Mouse (Mus musculus) myocyte (in vitro differentiated cells): ENCODE data around the gene Herc2.

Source experiments
- CEBPB ChIP-seq: IDR thresholded peaks from 2 replicates; pipeline ENCODE4 v1.6.1; 2011; ENCODE audit warnings: mild to moderate bottlenecking, moderate library complexity; ENCODE audit not compliant: poor library complexity, insufficient read depth, severe bottlenecking
- E2F4 ChIP-seq: IDR thresholded peaks from one replicate; pipeline ENCODE4 v1.6.1; 2011; ENCODE audit warnings: mild to moderate bottlenecking, control low read depth, moderate library complexity; ENCODE audit not compliant: insufficient read depth
- MAX ChIP-seq: IDR thresholded peaks from one replicate; pipeline ENCODE4 v1.6.1; 2011; ENCODE audit warnings: low read depth, mild to moderate bottlenecking, control low read depth
- MYOG ChIP-seq, 3 experiments: IDR thresholded peaks; one replicate each; pipeline ENCODE4 v1.6.1; 2011; ENCODE audit warnings: control low read depth in 2 of 3, low read depth in 2 of 3, mild to moderate bottlenecking in 2 of 3; ENCODE audit not compliant: insufficient read length in 2 of 3, control insufficient read depth in 1 of 3, insufficient read depth in 1 of 3
- POLR2A ChIP-seq: IDR thresholded peaks from one replicate; pipeline ENCODE4 v1.6.1; 2011; ENCODE audit warnings: low read depth, mild to moderate bottlenecking, control low read depth, moderate library complexity; ENCODE audit not compliant: insufficient read length
- POLR2AphosphoS2 ChIP-seq: IDR thresholded peaks from one replicate; pipeline ENCODE4 v1.6.1; 2011; ENCODE audit warnings: low read depth, control low read depth; ENCODE audit not compliant: insufficient read length
- REST ChIP-seq: IDR thresholded peaks from one replicate; pipeline ENCODE4 v1.6.1; 2011; ENCODE audit warnings: mild to moderate bottlenecking, control low read depth, moderate library complexity; ENCODE audit not compliant: insufficient read depth, insufficient read length
- SRF ChIP-seq: IDR thresholded peaks from one replicate; pipeline ENCODE4 v1.6.1; 2011; ENCODE audit warnings: low read depth; ENCODE audit not compliant: control insufficient read depth, insufficient read length
- TCF12 ChIP-seq: IDR thresholded peaks from one replicate; pipeline ENCODE4 v1.6.1; 2011; ENCODE audit warnings: mild to moderate bottlenecking, control low read depth; ENCODE audit not compliant: poor library complexity, insufficient read depth, severe bottlenecking
- USF1 ChIP-seq: IDR thresholded peaks from one replicate; pipeline ENCODE4 v1.6.1; 2011; ENCODE audit warnings: low read depth, mild to moderate bottlenecking, control low read depth, moderate library complexity

GRCm38 (mm10) chr7:56050487-56050911 lies 503 bp downstream of the Herc2 start:
- TF ChIP-seq POLR2AphosphoS2 (no peak), REST (no peak), POLR2A (no peak), TCF12 (no peak), E2F4 (no peak), USF1 (no peak), MYOG (IDR thresholded peaks at IDR 0.05; ENCODE audit: control insufficient read depth in 1 of 3, insufficient read depth in 1 of 3, insufficient read length in 2 of 3, low read depth in 2 of 3) (no peak), MAX (no peak), SRF (no peak), CEBPB (no peak)
